Mouse (Mus musculus): Measurements from ENCODE around the gene Anapc2. TPM values are rescaled to one million over a fixed set of nuclear protein-coding genes. Genes with fewer than 3 reads are reported as not detected.
A peak's percentile ranks its signal among the peaks of the same experiment; 100 is the strongest.

Anapc2 gene
- total RNA-seq, 2 experiments from 2014 or later, result 78.9 to 82.8 TPM

GRCm38 (mm10) chr2:25264851-25265250, 7.4 kb upstream of the Anapc2 start:
- intact Hi-C loops (cut with DNase I), result no loop called here

GRCm38 (mm10) chr2:25265897-25266656, 6.2 kb upstream of the Anapc2 start:
- DNase-seq (ENCODE audit: low spot score in 2 of 2), result no peak
- intact Hi-C loops (cut with DNase I), result no loop called here

More at GRCm38 (mm10) chr2:25264851-25265250, 7.4 kb upstream of the Anapc2 start:
- no peak for DNase-seq (ENCODE audit: low spot score in 2 of 2)

GRCm38 (mm10) chr2:25266720-25267119, 5.6 kb upstream of the Anapc2 start:
- DNase-seq (ENCODE audit: low spot score in 2 of 2), result peak in 1 of 2 experiments; percentile 54
- intact Hi-C loops (cut with DNase I), result no loop called here

GRCm38 (mm10) chr2:25267241-25267640, 5.0 kb upstream of the Anapc2 start:
- intact Hi-C loops (cut with DNase I), result no loop called here
- no peak for DNase-seq (ENCODE audit: low spot score in 2 of 2)

GRCm38 (mm10) chr2:25267746-25268309, 4.5 kb upstream of the Anapc2 start:
- DNase-seq (ENCODE audit: low spot score in 2 of 2), result no peak
- intact Hi-C loops (cut with DNase I), result no loop called here

- intact Hi-C loops (cut with DNase I), result loop anchor here (5.0 kb wide), 1 partner anchor 60 kb away; the partner anchor contains the start of gene Man1b1
- no peak for DNase-seq (ENCODE audit: low spot score in 2 of 2)
Measured at GRCm38 (mm10) chr2:25272515-25272914, 237 bp downstream of the Anapc2 start.

GRCm38 (mm10) chr2:25273010-25273409, 732 bp downstream of the Anapc2 start:
- intact Hi-C loops (cut with DNase I), result loop anchor here (1.0 to 5.0 kb wide), 2 partner anchors 20 to 59 kb away; partner anchors contain the start of gene Man1b1

GRCm38 (mm10) chr2:25278928-25279882, 6.9 kb downstream of the Anapc2 start:
- DNase-seq (ENCODE audit: low spot score in 2 of 2), result peak in 1 of 2 experiments; percentile 74
- intact Hi-C loops (cut with DNase I), result loop anchor here (5.0 kb wide), 1 partner anchor 123 kb away; no protein-coding TSS in a partner anchor

More at GRCm38 (mm10) chr2:25273010-25273409, 732 bp downstream of the Anapc2 start:
- no peak for DNase-seq (ENCODE audit: low spot score in 2 of 2)

- intact Hi-C loops (cut with DNase I), result no loop called here
- DNase-seq (ENCODE audit: low spot score in 2 of 2), result no peak
Measured at GRCm38 (mm10) chr2:25285551-25285950, 13.3 kb downstream of the Anapc2 start.

- intact Hi-C loops (cut with DNase I), result no loop called here
- DNase-seq (ENCODE audit: low spot score in 2 of 2), result no peak
Measured at GRCm38 (mm10) chr2:25286314-25286713, 14.0 kb downstream of the Anapc2 start.

GRCm38 (mm10) chr2:25286837-25287636, 14.8 kb downstream of the Anapc2 start:
- no peak for DNase-seq (ENCODE audit: low spot score in 2 of 2)
- intact Hi-C loops (cut with DNase I), result no loop called here

- no peak for DNase-seq (ENCODE audit: low spot score in 2 of 2)
- intact Hi-C loops (cut with DNase I), result no loop called here
Measured at GRCm38 (mm10) chr2:25287927-25288649, 15.8 kb downstream of the Anapc2 start, which contains the start of gene Tmem210. Gene Tmem210, plus strand, starts transcription at chr2:25288145.

- intact Hi-C loops (cut with DNase I), result no loop called here
- DNase-seq (ENCODE audit: low spot score in 2 of 2), result no peak
Measured at GRCm38 (mm10) chr2:25288734-25289345, 16.6 kb downstream of the Anapc2 start.

- DNase-seq (ENCODE audit: low spot score in 2 of 2), result no peak
- intact Hi-C loops (cut with DNase I), result no loop called here
Measured at GRCm38 (mm10) chr2:25289651-25290050, 17.4 kb downstream of the Anapc2 start, which contains the start of gene Lrrc26. Gene Lrrc26, plus strand, starts transcription at chr2:25289915.

- DNase-seq (ENCODE audit: low spot score in 2 of 2), result peak; percentile 75 to 78
- intact Hi-C loops (cut with DNase I), result no loop called here
Measured at GRCm38 (mm10) chr2:25290101-25290815, 18.0 kb downstream of the Anapc2 start.

- DNase-seq (ENCODE audit: low spot score in 2 of 2), result peak in 1 of 2 experiments; percentile 60
- intact Hi-C loops (cut with DNase I), result no loop called here
Measured at GRCm38 (mm10) chr2:25290816-25291130, 18.5 kb downstream of the Anapc2 start.

Measured in left cerebral cortex, postnatal 36 days (tissue).